Comparison of ENCODE assay signal across 8 mouse cellular contexts in the genomic region with DNA sequence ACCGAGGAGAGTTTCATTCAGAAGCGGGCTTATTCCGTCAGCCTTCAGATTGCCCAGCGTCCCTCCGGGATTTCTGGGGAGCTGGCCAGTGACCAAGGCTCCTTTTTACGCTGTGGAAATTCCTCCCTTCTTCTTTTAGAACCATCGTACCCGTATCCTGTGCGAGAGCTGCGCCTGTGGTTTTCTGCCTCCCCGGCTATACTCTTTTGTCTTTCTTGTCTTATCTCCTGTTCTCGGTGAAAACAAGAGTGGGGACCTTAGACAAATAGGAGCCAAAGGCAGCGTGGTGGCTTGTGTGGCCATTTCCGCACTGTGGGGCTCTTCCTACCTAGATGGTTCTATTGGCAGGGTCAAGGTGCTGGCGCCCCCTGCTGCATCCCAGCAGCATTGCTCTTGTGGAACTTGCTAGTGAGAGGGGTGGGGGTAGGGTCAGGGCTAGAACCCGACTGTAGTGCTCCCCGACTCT.
DNase-seq lines count a peak whose midpoint lies in the region; ATAC-seq and TF ChIP-seq lines count a peak whose summit lies in the region.

No protein-coding gene starts in this region.

- H3K4me3 ChIP-seq in brown adipose tissue, adult 24 weeks (ENCODE audit: insufficient read depth, low read depth, low read length), result peak overlapping the region; percentile 55
- peak overlapping the region; percentile 48 for H3K4me3 ChIP-seq in heart, embryonic 13.5 days
- peak overlapping the region; percentile 28 for H3K4me3 ChIP-seq in kidney, postnatal 0 days (replicated peaks; ENCODE audit: low read depth, low read length)
- peak overlapping the region; percentile 41 for H3K4me3 ChIP-seq in liver, embryonic 12.5 days
- H3K4me3 ChIP-seq in stomach, embryonic 14.5 days (ENCODE audit: low read depth, low read length), result no peak overlapping the region; the same call in 1 of the 2 replicates

- peaks cover 9% of the 10 kb centered on the region; the same call in 1 of the 2 replicates for H3K36me3 ChIP-seq in heart, embryonic 13.5 days
- no peaks in the 10 kb centered on the region for H3K36me3 ChIP-seq in kidney, postnatal 0 days (ENCODE audit: insufficient read depth, low read length)
- no peaks in the 10 kb centered on the region for H3K36me3 ChIP-seq in liver, embryonic 12.5 days
- no peaks in the 10 kb centered on the region for H3K36me3 ChIP-seq in stomach, embryonic 14.5 days (ENCODE audit: control insufficient read depth, insufficient read depth, low read length)

- no peaks in the 10 kb centered on the region for H3K4me1 ChIP-seq in brown adipose tissue, adult 24 weeks (ENCODE audit: control insufficient read depth, insufficient read depth, insufficient read length, low read length)
- H3K4me1 ChIP-seq in heart, embryonic 13.5 days, result peaks cover 12% of the 10 kb centered on the region
- no peaks in the 10 kb centered on the region for H3K4me1 ChIP-seq in kidney, postnatal 0 days (replicated peaks; ENCODE audit: insufficient read depth, low read length)
- peaks cover 31% of the 10 kb centered on the region for H3K4me1 ChIP-seq in liver, embryonic 12.5 days
- H3K4me1 ChIP-seq in stomach, embryonic 14.5 days (ENCODE audit: control insufficient read depth, insufficient read depth, low read length), result no peaks in the 10 kb centered on the region

- peak overlapping the region; percentile 77 for H3K9ac ChIP-seq in heart, embryonic 13.5 days
- H3K9ac ChIP-seq in kidney, postnatal 0 days (ENCODE audit: low read depth, low read length), result no peak overlapping the region
- H3K9ac ChIP-seq in liver, embryonic 12.5 days, result peak overlapping the region; percentile 59
- no peak overlapping the region for H3K9ac ChIP-seq in stomach, embryonic 14.5 days (replicated peaks; ENCODE audit: low read depth, low read length)

- no peak overlapping the region for H3K27ac ChIP-seq in brown adipose tissue, adult 24 weeks (replicated peaks; ENCODE audit: low read depth, low read length)
- peak overlapping the region; percentile 50; the same call in 1 of the 2 replicates for H3K27ac ChIP-seq in heart, embryonic 13.5 days (replicated peaks)
- H3K27ac ChIP-seq in kidney, postnatal 0 days, result no peak overlapping the region
- peak overlapping the region; percentile 8; the same call in 1 of the 2 replicates for H3K27ac ChIP-seq in liver, embryonic 12.5 days
- no peak overlapping the region for H3K27ac ChIP-seq in stomach, embryonic 14.5 days (ENCODE audit: low read length)

- H3K27me3 ChIP-seq in heart, embryonic 13.5 days (replicated peaks), result no peaks in the 10 kb centered on the region
- H3K27me3 ChIP-seq in kidney, postnatal 0 days (ENCODE audit: insufficient read depth, low read length), result no peaks in the 10 kb centered on the region
- 0 out of 2 replicates have a peak, but pooled peaks cover 14% of the 10 kb centered on the region for H3K27me3 ChIP-seq in liver, embryonic 12.5 days (replicated peaks)
- no peaks in the 10 kb centered on the region for H3K27me3 ChIP-seq in stomach, embryonic 14.5 days (ENCODE audit: control insufficient read depth, insufficient read depth, low read length)

- peak; percentile 96 for TF ChIP-seq CTCF in kidney, postnatal 0 days (IDR thresholded peaks at IDR 0.05; ENCODE audit: low read depth)

- peak; percentile 93 for ATAC-seq in erythroid progenitor cell, adult 5-6 weeks (replicated peaks; ENCODE audit: low FRiP score, poor library complexity, severe bottlenecking)
- peak; percentile 52; the same call in 1 of the 2 replicates for ATAC-seq in heart, embryonic 13.5 days (ENCODE audit: extremely low read depth, insufficient number of reproducible peaks, low FRiP score, low TSS enrichment)
- ATAC-seq in kidney, postnatal 0 days (replicated peaks; ENCODE audit: low FRiP score, low read depth), result 0 out of 2 replicates have a peak, but pooled peaks have one; percentile 46
- ATAC-seq in liver, embryonic 12.5 days, result peak; percentile 76
- ATAC-seq in stomach, embryonic 14.5 days (ENCODE audit: insufficient number of reproducible peaks, insufficient read depth, low FRiP score, low read depth), result peak; percentile 77; the same call in 1 of the 2 replicates

- DNase-seq in CD4-positive, CD25-positive, alpha-beta regulatory T cell, adult 2 months (ENCODE audit: low read depth, low spot score), result peak; percentile 89
- DNase-seq in kidney, postnatal 0 days (ENCODE audit: low spot score), result peak; percentile 91
- peak; percentile 77 to 85 for DNase-seq in natural killer cell, adult 2 months (ENCODE audit: low spot score in 2 of 2)

- H3K9me3 ChIP-seq in heart, embryonic 13.5 days, result no peaks in the 10 kb centered on the region
- H3K9me3 ChIP-seq in kidney, postnatal 0 days (replicated peaks; ENCODE audit: low read length), result no peaks in the 10 kb centered on the region
- no peaks in the 10 kb centered on the region for H3K9me3 ChIP-seq in liver, embryonic 12.5 days (replicated peaks)
- H3K9me3 ChIP-seq in stomach, embryonic 14.5 days (ENCODE audit: control insufficient read depth, low read depth, low read length), result no peaks in the 10 kb centered on the region

- 17% methylated on average over 17 of the region's 17 CpGs for WGBS in heart, embryonic 13.5 days
- 22% methylated on average over 17 of the region's 17 CpGs for WGBS in kidney, postnatal 0 days
- 13% methylated on average over 17 of the region's 17 CpGs for WGBS in liver, embryonic 12.5 days (ENCODE audit: insufficient replicate concordance)
- 31% methylated on average over 17 of the region's 17 CpGs for WGBS in stomach, embryonic 14.5 days

- peak overlapping the region; percentile 73 for H3K4me2 ChIP-seq in heart, embryonic 13.5 days
- H3K4me2 ChIP-seq in kidney, postnatal 0 days (ENCODE audit: low read length), result peak overlapping the region; percentile 59
- H3K4me2 ChIP-seq in liver, embryonic 12.5 days, result peak overlapping the region; percentile 71
- H3K4me2 ChIP-seq in stomach, embryonic 14.5 days (replicated peaks; ENCODE audit: low read depth, low read length), result peak overlapping the region; percentile 29

Comparison
In these comparisons a context has a peak if more than half of its experiments do, and no peak if none do; other contexts are left out.
1. H3K27ac ChIP-seq: peak in heart, embryonic 13.5 days (single experiment) and liver, embryonic 12.5 days (single experiment); none in brown adipose tissue, adult 24 weeks (single experiment), kidney, postnatal 0 days (single experiment) and stomach, embryonic 14.5 days (single experiment).
2. H3K9ac ChIP-seq: peak in heart, embryonic 13.5 days (single experiment) and liver, embryonic 12.5 days (single experiment); none in kidney, postnatal 0 days (single experiment) and stomach, embryonic 14.5 days (single experiment).
3. Peak in every context shown above with its lines, with median percentiles within 50 percentile points of each other: DNase-seq, ATAC-seq and H3K4me2 ChIP-seq.